ENCODE assay signal across 11 mouse cellular contexts in the genomic region with DNA sequence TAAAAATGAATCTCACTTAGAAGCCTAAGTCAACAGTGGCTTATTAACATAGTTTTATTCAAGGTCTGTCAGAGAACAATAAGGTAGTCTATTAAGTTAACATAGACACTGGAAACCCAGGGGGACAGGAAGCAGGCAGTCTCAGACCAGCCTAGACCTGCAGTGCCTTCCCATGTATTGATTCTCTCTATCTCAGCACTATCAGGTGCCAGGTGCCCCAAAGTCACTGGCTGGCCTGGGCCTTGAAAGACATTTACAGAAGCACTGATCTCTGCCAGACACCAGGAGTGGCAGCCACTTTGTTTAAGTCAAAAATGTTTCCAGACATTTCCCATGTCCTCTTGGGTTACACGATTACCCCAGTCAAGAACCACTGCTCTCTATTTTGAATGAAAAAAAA. TPM values are rescaled to one million over a fixed set of nuclear protein-coding genes. Genes with fewer than 3 reads are reported as not detected.
"Had no signal": no experiment of that assay in that cellular context is flagged by ENCODE, and none has a peak within 500 bp of the region (broad histone marks: within the 10 kb centered on the region; RNA-seq: fewer than 3 reads in every experiment).

No protein-coding gene starts in this region.

- H3K27ac ChIP-seq: layer of hippocampus, adult 2 months; liver, embryonic 15.5 days; macrophage; midbrain, embryonic 12.5 days had no signal

- H3K36me3 ChIP-seq: liver, embryonic 15.5 days; midbrain, embryonic 12.5 days had no signal

- H3K4me1 ChIP-seq: megakaryocyte, embryonic 14.5 days had no signal

- H3K9ac ChIP-seq: liver, embryonic 15.5 days; lung, embryonic 14.5 days; midbrain, embryonic 12.5 days had no signal

- H3K9me3 ChIP-seq: liver, embryonic 15.5 days; megakaryocyte, embryonic 14.5 days; midbrain, embryonic 12.5 days had no signal

- H3K4me3 ChIP-seq: layer of hippocampus, adult 2 months; liver, embryonic 15.5 days; megakaryocyte, embryonic 14.5 days; midbrain, embryonic 12.5 days had no signal

- H3K4me2 ChIP-seq: liver, embryonic 11.5 days; liver, embryonic 15.5 days; lung, embryonic 14.5 days; midbrain, embryonic 12.5 days had no signal

- DNase-seq: kidney, postnatal 10 days; lung, embryonic 14.5 days; lung, postnatal 14 days; right cerebral cortex, postnatal 14 days; thymus, postnatal 36 days had no signal

- H3K27me3 ChIP-seq: liver, embryonic 15.5 days; megakaryocyte, embryonic 14.5 days; midbrain, embryonic 12.5 days had no signal

RNA-seq across cellular contexts. Expression of a gene that starts 11.4 kb away (rescaled TPM):
- polyA plus RNA-seq: macrophage had no signal
